Mouse (Mus musculus) kidney, postnatal 10 days (tissue): ENCODE data around the gene Senp1.

Source experiments
- DNase-seq: peaks from one replicate; pipeline ENCODE4 v3.0.0; 2021; ENCODE audit warnings: mixed read lengths

Senp1 gene

GRCm38 (mm10) chr15:98107230-98107629 is 13.7 kb upstream of the Senp1 start:
- no peak for DNase-seq

DNA sequence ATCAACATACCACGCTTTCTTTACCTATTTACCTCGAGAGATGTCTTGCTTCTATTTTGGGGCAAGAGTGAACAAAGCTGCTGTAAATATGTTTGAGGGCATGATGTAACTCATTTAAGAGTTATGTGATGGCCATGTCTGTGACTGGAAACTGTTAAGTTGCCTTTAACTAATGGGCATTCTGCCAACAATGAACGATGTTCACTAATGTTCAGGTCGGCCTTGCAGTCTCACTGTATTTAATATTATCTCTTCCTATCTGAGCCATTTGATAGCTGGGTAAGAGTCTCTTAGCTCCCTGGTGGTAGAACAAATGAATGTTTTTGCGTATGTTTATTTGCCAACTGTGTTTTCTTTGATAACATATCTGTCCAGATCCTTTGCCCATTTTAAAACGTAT is 13.0 kb upstream of the Senp1 start:
- DNase-seq, result no peak

- no peak for DNase-seq
Measured at GRCm38 (mm10) chr15:98102401-98102800, 8.9 kb upstream of the Senp1 start.

- DNase-seq, result no peak
Measured at GRCm38 (mm10) chr15:98098519-98098918, 5.0 kb upstream of the Senp1 start.

GRCm38 (mm10) chr15:98096957-98097356 is 3.4 kb upstream of the Senp1 start:
- DNase-seq, result no peak

GRCm38 (mm10) chr15:98094905-98095304 is 1.4 kb upstream of the Senp1 start:
- DNase-seq, result no peak

DNA sequence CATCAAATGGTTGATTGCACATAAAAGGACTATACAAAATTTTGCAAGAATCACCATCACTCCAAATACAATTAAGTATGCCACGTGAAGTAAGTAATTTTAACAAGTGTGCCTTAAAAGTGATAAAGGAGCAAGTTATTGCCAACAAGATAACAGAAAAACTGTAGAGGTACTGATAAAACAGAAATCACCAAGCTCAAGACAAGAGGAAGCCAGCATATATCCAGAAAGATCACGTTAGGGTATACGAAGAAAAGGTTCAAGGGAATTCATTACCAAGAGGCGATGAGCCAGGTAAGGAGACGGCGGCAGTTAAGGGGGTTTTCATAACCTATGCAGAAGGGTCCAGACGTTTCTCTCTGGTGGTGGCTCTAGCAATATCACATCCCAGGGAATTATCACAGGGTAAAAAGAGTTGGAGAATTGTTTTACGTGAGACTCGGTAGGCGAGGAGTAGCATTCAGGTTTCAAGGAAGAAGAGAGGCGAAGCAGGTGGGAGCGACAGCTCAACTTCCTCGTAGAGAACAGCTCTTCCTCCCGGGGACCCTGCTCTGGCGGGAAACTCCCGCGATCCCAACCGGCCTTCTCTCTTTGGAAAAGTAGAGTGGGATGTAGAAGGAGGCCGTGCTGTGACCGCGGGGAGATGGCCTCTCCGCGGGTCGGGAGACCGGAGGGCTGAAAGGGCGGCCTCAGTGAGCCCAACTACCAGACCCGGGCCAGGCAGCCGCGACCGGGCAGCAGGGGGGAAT is 998 bp downstream of the Senp1 start, which contains the start of gene Pfkm:
Pfkm (plus strand) TSS at position 218 of the 749 bp plus-strand sequence.
- DNase-seq, result no peak

DNA sequence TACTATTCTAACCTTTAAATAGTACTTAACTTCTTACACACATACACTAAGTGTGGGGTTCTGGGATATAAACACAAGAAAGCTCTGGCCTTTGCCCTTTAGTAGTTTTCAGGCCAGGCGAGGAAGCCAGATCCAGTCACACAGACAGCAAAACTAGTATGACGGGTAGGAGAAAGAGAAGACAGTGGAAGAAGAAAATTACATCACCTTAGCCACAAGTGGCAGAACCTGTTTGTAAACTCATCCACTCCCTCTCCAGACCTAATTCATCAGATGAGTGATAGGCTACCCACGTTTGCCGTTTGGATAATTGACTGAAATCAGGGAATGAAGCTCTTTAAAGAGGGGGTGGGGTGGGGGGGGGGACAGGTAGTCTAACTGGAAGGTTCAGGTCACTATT is 1.7 kb downstream of the Senp1 start:
- DNase-seq, result no peak

DNA sequence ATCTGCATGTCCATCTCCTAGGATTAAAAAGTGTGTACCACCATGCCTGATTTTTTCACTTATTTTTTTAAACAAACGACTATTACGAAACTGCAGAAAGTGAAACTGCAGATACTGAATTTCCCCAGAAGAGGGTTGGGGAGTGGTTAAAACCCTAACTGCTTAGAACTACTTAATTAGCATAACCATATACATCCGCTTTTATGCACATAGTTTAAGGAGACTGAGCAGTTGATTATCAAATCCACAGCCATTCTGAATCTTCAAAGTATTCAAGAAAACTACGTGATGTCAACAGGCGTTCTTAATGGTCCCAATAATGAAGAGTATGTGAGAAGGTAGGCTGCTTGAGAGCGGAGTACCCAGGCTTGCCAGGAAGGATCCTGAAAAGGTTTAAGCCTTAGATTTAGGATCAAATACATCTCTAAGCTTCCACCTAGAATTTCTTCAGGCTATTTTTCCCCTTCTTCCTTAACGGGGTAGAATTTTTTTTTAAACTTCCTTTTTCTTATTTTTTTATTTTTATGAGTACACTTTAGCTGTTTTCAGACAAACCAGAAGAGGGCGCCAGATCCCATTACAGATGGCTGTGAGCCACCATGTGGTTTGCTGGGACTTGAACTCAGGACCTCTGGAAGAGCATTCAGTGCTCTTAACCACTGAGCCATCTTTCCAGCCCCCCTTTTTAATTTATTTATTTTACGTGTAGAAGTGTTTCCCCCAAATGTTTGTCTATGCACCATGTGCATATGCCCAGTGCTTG is 3.9 kb downstream of the Senp1 start:
- DNase-seq, result peak; percentile 65

- DNase-seq, result no peak
Measured at GRCm38 (mm10) chr15:98088889-98089288, 4.7 kb downstream of the Senp1 start.

DNA sequence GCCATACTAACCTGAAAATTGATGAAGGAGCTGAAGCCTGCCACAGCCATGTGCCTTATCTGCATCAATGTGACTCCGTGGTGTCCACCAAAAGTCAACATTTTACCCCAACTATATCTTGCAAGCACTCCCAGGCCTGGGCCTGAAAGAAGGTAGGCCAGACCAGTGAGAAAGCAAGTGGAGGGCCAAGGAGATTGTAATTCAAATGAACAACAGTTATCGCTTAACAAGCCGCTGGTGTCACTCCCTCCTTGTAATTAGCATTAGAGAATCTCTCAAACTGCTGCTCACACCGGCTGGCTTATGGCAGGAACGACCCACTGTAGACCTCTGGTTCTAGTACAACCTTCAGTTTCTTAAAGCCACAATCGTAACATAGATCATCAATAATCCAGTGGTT is 16.6 kb downstream of the Senp1 start:
- DNase-seq, result no peak

GRCm38 (mm10) chr15:98075034-98075433 is 18.5 kb downstream of the Senp1 start:
- DNase-seq, result no peak

GRCm38 (mm10) chr15:98074521-98074920 is 19.0 kb downstream of the Senp1 start:
- DNase-seq, result no peak

GRCm38 (mm10) chr15:98070376-98070775 is 23.2 kb downstream of the Senp1 start:
- DNase-seq, result no peak

DNA sequence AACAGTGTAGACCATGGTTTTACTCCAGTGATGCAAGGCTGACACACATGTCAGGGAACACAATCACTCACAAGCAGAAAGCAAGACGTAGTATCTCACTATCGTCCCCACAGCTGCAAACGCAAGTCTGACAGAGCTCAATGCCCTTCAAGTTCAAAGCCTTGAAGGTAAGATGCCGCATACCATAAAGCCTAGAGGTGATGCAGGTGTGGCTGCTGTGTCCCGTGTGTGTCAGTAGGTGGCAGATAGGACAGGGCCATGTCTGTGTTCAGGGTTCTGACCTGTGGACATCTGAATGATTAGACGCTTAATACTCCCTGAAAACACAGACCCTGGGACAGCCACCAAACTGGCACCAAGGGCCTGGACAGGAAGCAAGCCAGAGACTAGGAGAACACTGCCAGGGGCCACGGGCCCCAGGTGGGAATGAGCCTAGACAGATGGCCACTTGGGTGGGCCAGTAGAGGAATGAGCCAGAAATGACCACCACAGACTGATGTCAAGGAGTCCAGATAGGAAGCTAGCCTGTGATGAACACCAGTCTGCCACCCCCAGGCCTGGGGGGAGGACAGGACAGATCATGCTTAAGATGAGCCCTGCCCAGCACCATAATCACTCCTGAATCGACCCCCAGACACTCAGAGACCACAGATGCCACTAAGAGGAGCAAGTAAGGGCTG is 23.8 kb downstream of the Senp1 start:
- DNase-seq, result no peak

GRCm38 (mm10) chr15:98068506-98068905 is 25.0 kb downstream of the Senp1 start:
- DNase-seq, result no peak

- DNase-seq, result no peak
Measured at GRCm38 (mm10) chr15:98067492-98067891, 26.1 kb downstream of the Senp1 start.

- no peak for DNase-seq
Measured at GRCm38 (mm10) chr15:98066602-98067001, 26.9 kb downstream of the Senp1 start.

- no peak for DNase-seq
Measured at GRCm38 (mm10) chr15:98065881-98066280, 27.7 kb downstream of the Senp1 start.

DNA sequence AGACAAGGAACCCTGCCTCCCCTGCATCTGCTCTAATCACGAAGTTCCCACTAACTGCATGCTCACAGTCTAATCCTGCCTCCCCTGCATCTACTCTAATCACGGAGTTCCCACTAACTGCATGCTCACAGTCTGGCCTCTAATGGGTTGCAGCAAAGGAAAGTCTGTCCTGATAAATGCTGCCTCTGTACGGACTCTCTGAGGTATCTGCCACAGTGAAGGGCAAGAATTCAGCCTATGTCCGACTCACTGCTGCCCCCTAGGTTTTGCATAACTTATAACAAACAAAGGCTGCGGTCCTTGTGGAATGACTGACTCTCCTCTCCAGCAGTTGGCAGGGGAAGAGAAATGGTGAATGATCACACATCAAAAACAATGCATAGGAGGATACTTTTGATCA is 38.3 kb downstream of the Senp1 start:
- peak; percentile 47 for DNase-seq

- no peak for DNase-seq
Measured at GRCm38 (mm10) chr15:98051685-98052084, 41.9 kb downstream of the Senp1 start.

GRCm38 (mm10) chr15:98048918-98049700 is 44.4 kb downstream of the Senp1 start:
- no peak for DNase-seq

DNA sequence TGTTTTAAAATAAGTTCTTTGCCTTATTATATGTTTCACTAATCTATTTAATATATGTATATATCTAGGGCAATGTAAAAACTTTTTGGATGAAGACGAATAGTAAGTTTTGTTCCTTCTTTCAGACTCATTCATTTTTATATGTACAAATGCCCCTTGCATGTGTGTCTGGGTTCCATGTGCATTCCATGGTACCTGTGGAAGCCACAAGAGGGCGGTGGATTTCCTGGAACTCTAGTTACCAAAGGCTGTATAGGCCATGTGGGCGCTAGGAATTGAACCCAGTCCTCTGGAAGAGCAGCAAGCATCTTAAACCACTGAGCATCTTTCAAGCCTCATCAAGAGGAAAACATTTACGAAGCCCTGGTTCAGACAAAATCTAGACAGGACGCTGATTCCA is 49.2 kb downstream of the Senp1 start:
- no peak for DNase-seq
